Mouse (Mus musculus): ENCODE results near the gene Cnot2. TPM values are rescaled to one million over a fixed set of nuclear protein-coding genes. Genes with fewer than 3 reads are reported as not detected.

Cnot2 gene
- polyA plus RNA-seq, 1 experiment from 2014 or later = 95.4 TPM

DNA sequence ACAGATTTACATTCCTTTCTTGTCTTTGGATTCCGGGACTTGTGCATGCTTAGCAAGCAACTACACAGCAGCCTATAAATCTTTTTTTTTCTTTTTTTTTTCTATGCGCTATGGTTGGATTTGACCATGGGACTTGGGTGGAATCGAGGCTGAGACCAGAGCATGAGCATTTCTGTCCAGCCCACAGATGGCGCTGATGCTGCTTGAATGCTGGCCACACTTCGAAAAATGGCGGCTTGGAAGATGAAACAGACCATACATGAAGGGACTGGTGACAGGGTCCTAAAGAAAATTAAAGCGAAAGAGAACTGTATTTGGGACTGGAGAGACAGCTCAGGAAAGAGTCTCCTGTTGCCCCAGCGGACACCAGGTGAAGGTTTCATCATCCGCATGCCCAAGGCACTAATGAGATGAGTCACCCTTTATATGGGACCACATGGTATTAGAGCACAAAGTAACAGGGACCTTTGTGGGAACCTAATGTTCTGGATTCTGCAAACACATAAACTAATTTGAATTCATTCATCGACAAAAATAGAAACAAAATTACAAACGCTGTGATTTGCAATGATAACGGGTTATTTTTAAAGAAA, 117.5 kb downstream of the Cnot2 start:
- ATAC-seq (replicated peaks; ENCODE audit: low FRiP score, low TSS enrichment, low read depth) = no peak
- no peak for DNase-seq (ENCODE audit: low spot score)
- Histone ChIP-seq H3K9me3 (ENCODE audit: control insufficient read depth, low read length) (peaks cover 5% of the 10 kb centered on the region; the same call in 1 of the 2 replicates), H3K4me1 (replicated peaks; ENCODE audit: control insufficient read depth, insufficient read depth, low read length) (no peaks in the 10 kb centered on the region), H3K9ac (ENCODE audit: low read length) (no peak overlapping the region), H3K4me2 (ENCODE audit: low read length) (no peak overlapping the region), H3K4me3 (ENCODE audit: low read depth, low read length) (no peak overlapping the region), H3K36me3 (ENCODE audit: control insufficient read depth, insufficient read depth, low read length) (no peaks in the 10 kb centered on the region), H3K27ac (ENCODE audit: low read depth) (no peak overlapping the region), H3K27me3 (replicated peaks; ENCODE audit: control insufficient read depth, insufficient read depth, low read length) (no peaks in the 10 kb centered on the region)
- 90% methylated on average over 12 of the region's 12 CpGs for WGBS

DNA sequence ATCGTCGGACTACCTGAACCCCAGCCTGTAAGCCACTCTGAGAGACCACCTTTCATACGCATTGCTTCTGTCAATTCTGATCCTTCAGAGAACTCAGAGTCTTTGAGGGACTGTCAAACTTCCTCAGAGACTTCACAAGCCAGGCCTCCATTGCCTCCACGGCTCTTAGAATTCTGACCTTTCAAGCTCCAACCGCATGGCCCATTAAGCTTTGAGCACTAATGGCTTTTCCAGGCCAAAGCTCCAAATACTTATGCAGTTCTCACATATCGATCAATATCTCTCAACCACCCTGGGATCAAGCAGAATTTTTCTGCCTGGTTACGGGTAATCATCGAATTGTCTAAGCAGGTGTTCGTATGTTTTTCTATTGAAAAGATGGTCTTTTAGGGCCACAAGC, 119.9 kb downstream of the Cnot2 start:
- Histone ChIP-seq H3K36me3 (ENCODE audit: control insufficient read depth, insufficient read depth, low read length) (no peaks in the 10 kb centered on the region), H3K4me1 (replicated peaks; ENCODE audit: control insufficient read depth, insufficient read depth, low read length) (no peaks in the 10 kb centered on the region), H3K4me3 (ENCODE audit: low read depth, low read length) (no peak overlapping the region), H3K4me2 (ENCODE audit: low read length) (no peak overlapping the region), H3K27ac (ENCODE audit: low read depth) (no peak overlapping the region), H3K9me3 (ENCODE audit: control insufficient read depth, low read length) (peaks cover 5% of the 10 kb centered on the region; the same call in 1 of the 2 replicates), H3K9ac (ENCODE audit: low read length) (no peak overlapping the region), H3K27me3 (replicated peaks; ENCODE audit: control insufficient read depth, insufficient read depth, low read length) (no peaks in the 10 kb centered on the region)
- ATAC-seq (replicated peaks; ENCODE audit: low FRiP score, low TSS enrichment, low read depth) (no peak), DNase-seq (ENCODE audit: low spot score) (no peak)
- WGBS = 92% methylated on average over 9 of the region's 9 CpGs

DNA sequence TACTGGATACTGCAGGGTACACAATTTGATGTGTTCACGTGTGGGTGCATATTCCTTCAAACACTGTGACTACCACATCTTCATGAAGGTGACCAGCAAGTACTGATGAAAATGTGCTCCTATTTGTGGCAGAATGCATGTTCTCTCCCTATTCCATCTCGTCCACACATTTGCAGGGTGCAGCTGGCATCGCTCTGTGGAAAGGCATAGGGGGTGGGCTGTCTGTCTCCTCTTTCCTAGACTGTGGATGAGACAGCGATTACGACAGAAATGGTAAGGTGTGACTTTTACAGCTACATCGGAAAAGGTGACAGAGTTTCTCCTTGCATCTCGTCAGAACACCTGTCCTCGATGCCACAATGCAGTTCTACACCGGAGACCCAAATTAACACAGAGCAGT, 122.5 kb downstream of the Cnot2 start:
- no peak overlapping the region for H3K4me2 ChIP-seq (ENCODE audit: low read length)
- H3K9ac ChIP-seq (ENCODE audit: low read length) = no peak overlapping the region
- H3K27me3 ChIP-seq (replicated peaks; ENCODE audit: control insufficient read depth, insufficient read depth, low read length) = no peaks in the 10 kb centered on the region
- ATAC-seq (replicated peaks; ENCODE audit: low FRiP score, low TSS enrichment, low read depth) (no peak), DNase-seq (ENCODE audit: low spot score) (peak; percentile 27)
- H3K36me3 ChIP-seq (ENCODE audit: control insufficient read depth, insufficient read depth, low read length) = no peaks in the 10 kb centered on the region
- no peak overlapping the region for H3K27ac ChIP-seq (ENCODE audit: low read depth)
- WGBS = 91% methylated on average over 9 of the region's 9 CpGs
- H3K4me3 ChIP-seq (ENCODE audit: low read depth, low read length) = no peak overlapping the region
- peaks cover 2% of the 10 kb centered on the region; the same call in 1 of the 2 replicates for H3K9me3 ChIP-seq (ENCODE audit: control insufficient read depth, low read length)
- H3K4me1 ChIP-seq (replicated peaks; ENCODE audit: control insufficient read depth, insufficient read depth, low read length) = no peaks in the 10 kb centered on the region

DNA sequence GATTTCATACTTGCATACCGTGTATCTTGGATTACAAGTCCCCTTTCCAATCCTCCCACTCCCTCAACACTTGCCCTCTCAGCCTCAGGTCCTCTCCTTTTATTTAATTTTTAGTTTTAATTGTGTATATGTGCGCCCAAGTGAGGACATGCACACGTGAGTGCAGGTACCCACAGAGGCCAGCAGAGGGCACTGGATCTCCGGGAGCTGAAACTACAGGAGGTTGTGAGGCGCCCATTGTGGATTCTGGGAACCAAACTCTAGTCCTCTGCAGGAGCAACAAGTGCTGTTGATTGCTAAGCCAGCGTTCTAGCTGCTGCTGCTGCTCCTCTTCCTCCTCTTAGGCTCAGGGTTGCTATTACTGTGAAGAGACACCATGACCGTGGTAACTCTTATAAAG, 128.5 kb downstream of the Cnot2 start:
- no peak overlapping the region for H3K4me3 ChIP-seq (ENCODE audit: low read depth, low read length)
- H3K9me3 ChIP-seq (ENCODE audit: control insufficient read depth, low read length) = no peaks in the 10 kb centered on the region
- no peak for DNase-seq (ENCODE audit: low spot score)
- H3K27me3 ChIP-seq (replicated peaks; ENCODE audit: control insufficient read depth, insufficient read depth, low read length) = no peaks in the 10 kb centered on the region
- WGBS = 98% methylated on average over 7 of the region's 7 CpGs
- no peaks in the 10 kb centered on the region for H3K4me1 ChIP-seq (replicated peaks; ENCODE audit: control insufficient read depth, insufficient read depth, low read length)
- no peaks in the 10 kb centered on the region for H3K36me3 ChIP-seq (ENCODE audit: control insufficient read depth, insufficient read depth, low read length)
- ATAC-seq (replicated peaks; ENCODE audit: low FRiP score, low TSS enrichment, low read depth) = no peak
- no peak overlapping the region for H3K27ac ChIP-seq (ENCODE audit: low read depth)
- no peak overlapping the region for H3K9ac ChIP-seq (ENCODE audit: low read length)
- H3K4me2 ChIP-seq (ENCODE audit: low read length) = no peak overlapping the region

DNA sequence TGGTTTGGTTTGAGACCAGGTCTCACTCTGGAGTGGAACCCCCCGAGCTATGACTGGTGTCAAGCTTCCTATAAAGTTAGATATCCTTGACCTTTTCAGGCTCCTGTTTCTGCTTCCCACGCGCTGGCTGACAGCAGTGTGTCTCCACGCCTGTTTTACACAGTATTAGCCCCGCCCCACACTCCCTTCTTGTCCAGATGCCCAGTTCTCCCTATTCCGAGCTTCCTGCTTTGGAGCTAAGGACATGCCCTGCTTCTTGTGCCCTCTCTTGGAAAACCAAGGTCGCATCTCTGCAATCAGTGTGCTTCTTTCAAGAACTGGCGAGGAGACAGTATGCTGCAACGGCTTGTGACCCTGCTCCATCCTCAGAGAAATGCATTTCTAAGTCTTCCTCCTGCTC, 130.7 kb downstream of the Cnot2 start:
- no peak overlapping the region for H3K9ac ChIP-seq (ENCODE audit: low read length)
- no peaks in the 10 kb centered on the region for H3K36me3 ChIP-seq (ENCODE audit: control insufficient read depth, insufficient read depth, low read length)
- 66% methylated on average over 9 of the region's 9 CpGs for WGBS
- no peaks in the 10 kb centered on the region for H3K4me1 ChIP-seq (replicated peaks; ENCODE audit: control insufficient read depth, insufficient read depth, low read length)
- ATAC-seq (replicated peaks; ENCODE audit: low FRiP score, low TSS enrichment, low read depth) (no peak), DNase-seq (ENCODE audit: low spot score) (no peak)
- H3K4me2 ChIP-seq (ENCODE audit: low read length) = no peak overlapping the region
- no peak overlapping the region for H3K4me3 ChIP-seq (ENCODE audit: low read depth, low read length)
- no peaks in the 10 kb centered on the region for H3K9me3 ChIP-seq (ENCODE audit: control insufficient read depth, low read length)
- no peak overlapping the region for H3K27ac ChIP-seq (ENCODE audit: low read depth)
- no peaks in the 10 kb centered on the region for H3K27me3 ChIP-seq (replicated peaks; ENCODE audit: control insufficient read depth, insufficient read depth, low read length)

DNA sequence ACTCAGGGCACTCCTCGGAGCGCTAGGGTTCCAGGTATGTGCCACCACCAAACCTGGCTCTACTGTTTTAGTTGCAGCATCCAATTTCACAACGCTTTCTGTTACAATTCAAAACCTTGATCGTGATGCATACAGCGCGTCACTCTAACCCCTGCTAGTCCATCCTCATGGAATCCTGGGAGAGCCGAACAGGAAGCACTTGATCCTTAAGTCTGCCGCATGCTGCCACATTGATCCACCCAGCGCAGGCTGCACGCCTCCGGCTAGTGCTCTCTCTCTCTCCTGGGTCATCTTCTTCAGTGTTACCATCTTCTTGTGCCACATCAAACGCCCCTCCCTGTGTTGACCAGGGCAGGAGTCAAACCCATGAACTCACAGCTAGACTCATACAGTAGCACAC, 133.1 kb downstream of the Cnot2 start:
- no peaks in the 10 kb centered on the region for H3K4me1 ChIP-seq (replicated peaks; ENCODE audit: control insufficient read depth, insufficient read depth, low read length)
- no peaks in the 10 kb centered on the region for H3K36me3 ChIP-seq (ENCODE audit: control insufficient read depth, insufficient read depth, low read length)
- H3K4me2 ChIP-seq (ENCODE audit: low read length) = no peak overlapping the region
- H3K9ac ChIP-seq (ENCODE audit: low read length) = no peak overlapping the region
- no peak overlapping the region for H3K4me3 ChIP-seq (ENCODE audit: low read depth, low read length)
- no peak overlapping the region for H3K27ac ChIP-seq (ENCODE audit: low read depth)
- H3K9me3 ChIP-seq (ENCODE audit: control insufficient read depth, low read length) = no peaks in the 10 kb centered on the region
- 95% methylated on average over 12 of the region's 12 CpGs for WGBS
- ATAC-seq (replicated peaks; ENCODE audit: low FRiP score, low TSS enrichment, low read depth) (no peak), DNase-seq (ENCODE audit: low spot score) (no peak)
- H3K27me3 ChIP-seq (replicated peaks; ENCODE audit: control insufficient read depth, insufficient read depth, low read length) = no peaks in the 10 kb centered on the region

DNA sequence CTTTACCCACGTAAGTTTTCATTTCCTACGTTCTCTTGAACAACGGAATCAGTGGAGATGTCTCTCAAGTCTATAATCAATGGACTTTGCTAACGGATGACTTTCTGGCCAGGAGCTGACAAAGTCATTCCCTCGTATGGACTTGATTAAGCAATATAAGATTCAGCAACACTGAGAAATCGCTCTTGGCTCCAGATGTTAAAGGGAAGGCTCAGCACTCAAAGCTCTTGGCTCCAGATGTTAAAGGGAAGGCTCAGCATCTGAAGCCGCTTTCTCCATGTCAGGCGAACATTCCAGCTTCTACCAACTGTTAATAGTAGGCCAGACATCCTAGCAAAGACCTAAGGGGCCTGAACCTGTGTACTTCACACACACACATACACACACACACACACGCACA, 134.1 kb downstream of the Cnot2 start:
- Histone ChIP-seq H3K36me3 (ENCODE audit: control insufficient read depth, insufficient read depth, low read length) (no peaks in the 10 kb centered on the region), H3K27ac (ENCODE audit: low read depth) (no peak overlapping the region), H3K4me2 (ENCODE audit: low read length) (no peak overlapping the region), H3K9me3 (ENCODE audit: control insufficient read depth, low read length) (no peaks in the 10 kb centered on the region), H3K27me3 (replicated peaks; ENCODE audit: control insufficient read depth, insufficient read depth, low read length) (no peaks in the 10 kb centered on the region), H3K9ac (ENCODE audit: low read length) (no peak overlapping the region), H3K4me3 (ENCODE audit: low read depth, low read length) (no peak overlapping the region), H3K4me1 (replicated peaks; ENCODE audit: control insufficient read depth, insufficient read depth, low read length) (no peaks in the 10 kb centered on the region)
- ATAC-seq (replicated peaks; ENCODE audit: low FRiP score, low TSS enrichment, low read depth) = no peak
- WGBS = 87% methylated on average over 9 of the region's 9 CpGs
- DNase-seq (ENCODE audit: low spot score) = no peak

DNA sequence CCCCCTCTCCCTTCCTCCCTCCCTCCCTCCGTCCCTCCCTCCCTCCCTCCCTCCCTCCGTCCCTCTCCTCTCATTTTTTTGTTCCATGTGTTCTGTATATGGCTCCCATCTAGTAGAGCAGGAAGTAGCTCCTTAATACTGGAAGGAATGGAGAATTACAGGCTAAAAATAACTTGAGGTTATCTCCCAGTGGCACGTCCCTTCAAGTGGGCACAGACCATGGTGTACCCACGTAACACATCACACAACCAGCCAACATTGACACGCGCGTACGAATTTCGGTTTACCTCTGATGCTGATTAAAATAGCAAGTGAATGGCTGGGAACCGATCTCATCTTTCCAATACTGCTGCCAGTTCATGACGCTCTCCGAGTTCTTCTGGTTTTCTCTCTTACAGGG, 135.3 kb downstream of the Cnot2 start:
- Histone ChIP-seq H3K4me3 (ENCODE audit: low read depth, low read length) (no peak overlapping the region), H3K27me3 (replicated peaks; ENCODE audit: control insufficient read depth, insufficient read depth, low read length) (no peaks in the 10 kb centered on the region), H3K4me2 (ENCODE audit: low read length) (no peak overlapping the region), H3K4me1 (replicated peaks; ENCODE audit: control insufficient read depth, insufficient read depth, low read length) (no peaks in the 10 kb centered on the region), H3K9me3 (ENCODE audit: control insufficient read depth, low read length) (no peaks in the 10 kb centered on the region), H3K27ac (ENCODE audit: low read depth) (no peak overlapping the region), H3K9ac (ENCODE audit: low read length) (no peak overlapping the region), H3K36me3 (ENCODE audit: control insufficient read depth, insufficient read depth, low read length) (no peaks in the 10 kb centered on the region)
- 92% methylated on average over 11 of the region's 12 CpGs for WGBS
- ATAC-seq (replicated peaks; ENCODE audit: low FRiP score, low TSS enrichment, low read depth) (no peak), DNase-seq (ENCODE audit: low spot score) (no peak)

DNA sequence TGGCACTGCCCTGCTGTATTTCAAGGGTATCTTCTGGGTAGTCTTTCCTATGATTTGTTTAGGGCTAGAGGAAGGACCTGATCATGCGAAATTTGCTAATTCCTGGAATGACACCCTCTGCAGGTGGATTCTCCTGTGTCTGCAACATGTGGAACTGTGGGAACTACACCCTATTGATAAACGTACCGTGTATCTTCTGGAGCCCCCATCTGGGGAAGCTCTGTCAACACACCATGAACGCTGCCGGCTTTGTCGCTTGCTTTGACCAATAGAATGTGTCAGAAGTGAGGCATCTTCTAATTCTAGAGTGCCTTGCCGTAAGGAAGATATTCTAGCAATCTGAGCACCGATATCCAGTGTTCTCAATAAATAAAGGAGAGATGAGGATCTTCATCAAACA, 136.5 kb downstream of the Cnot2 start:
- DNase-seq (ENCODE audit: low spot score) = no peak
- no peak for ATAC-seq (replicated peaks; ENCODE audit: low FRiP score, low TSS enrichment, low read depth)
- H3K27ac ChIP-seq (ENCODE audit: low read depth) = no peak overlapping the region
- no peaks in the 10 kb centered on the region for H3K4me1 ChIP-seq (replicated peaks; ENCODE audit: control insufficient read depth, insufficient read depth, low read length)
- H3K27me3 ChIP-seq (replicated peaks; ENCODE audit: control insufficient read depth, insufficient read depth, low read length) = no peaks in the 10 kb centered on the region
- H3K4me3 ChIP-seq (ENCODE audit: low read depth, low read length) = no peak overlapping the region
- WGBS = 96% methylated on average over 8 of the region's 8 CpGs
- H3K4me2 ChIP-seq (ENCODE audit: low read length) = no peak overlapping the region
- H3K36me3 ChIP-seq (ENCODE audit: control insufficient read depth, insufficient read depth, low read length) = no peaks in the 10 kb centered on the region
- H3K9ac ChIP-seq (ENCODE audit: low read length) = no peak overlapping the region
- no peaks in the 10 kb centered on the region for H3K9me3 ChIP-seq (ENCODE audit: control insufficient read depth, low read length)
